Mouse (Mus musculus): ENCODE results near the gene Clint1.

Gene Clint1

DNA sequence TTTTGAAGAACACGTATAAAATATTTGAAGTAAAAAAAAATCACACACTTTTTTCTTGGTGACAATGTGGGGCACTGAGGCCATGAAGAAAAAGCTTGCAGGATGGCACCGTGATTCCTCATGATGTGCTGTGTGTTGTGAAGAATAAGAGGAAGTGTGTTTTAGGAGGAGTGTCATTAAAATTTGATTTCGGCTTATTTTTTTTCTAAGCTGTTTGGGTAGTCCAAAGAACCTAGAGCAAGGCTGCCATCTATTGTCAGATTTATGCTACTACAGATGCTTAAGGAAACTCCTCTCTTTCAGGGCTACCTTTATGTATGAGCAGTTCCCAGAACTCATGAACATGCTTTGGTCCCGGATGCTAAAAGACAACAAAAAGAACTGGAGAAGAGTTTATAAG lies 32.2 kb downstream of the Clint1 start:
- WGBS = 27% methylated on average over 4 of the region's 4 CpGs

DNA sequence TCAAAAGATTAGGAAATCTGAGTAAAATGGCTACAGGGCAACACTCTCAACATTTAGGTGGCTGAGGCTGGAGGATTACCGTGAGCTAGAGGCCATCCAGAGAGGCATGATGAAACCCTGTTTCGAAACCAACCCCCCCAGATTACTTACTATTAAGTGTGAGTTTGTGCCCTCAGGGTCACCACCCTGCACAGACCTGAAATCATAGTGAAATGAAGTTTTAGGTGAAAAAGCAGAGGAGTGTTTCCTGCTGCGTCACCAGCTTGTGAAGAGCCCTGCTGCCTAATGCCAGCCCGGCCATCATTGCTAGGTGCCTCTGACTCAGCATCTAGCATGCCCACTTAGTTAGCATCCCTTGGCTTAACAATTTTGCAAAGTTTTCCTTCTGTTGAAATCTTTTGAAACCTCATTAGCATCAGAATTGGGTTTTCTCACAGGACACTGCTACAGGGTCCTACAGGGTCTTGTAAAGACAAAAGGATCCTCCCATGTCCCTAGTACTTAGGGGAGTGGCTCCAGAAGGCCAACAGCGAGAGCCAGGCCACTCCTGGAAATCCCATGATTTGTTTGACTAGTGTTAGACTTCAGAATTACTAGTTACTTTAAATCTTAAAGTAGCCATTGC lies 33.9 kb downstream of the Clint1 start:
- 88% methylated on average over 5 of the region's 5 CpGs for WGBS

DNA sequence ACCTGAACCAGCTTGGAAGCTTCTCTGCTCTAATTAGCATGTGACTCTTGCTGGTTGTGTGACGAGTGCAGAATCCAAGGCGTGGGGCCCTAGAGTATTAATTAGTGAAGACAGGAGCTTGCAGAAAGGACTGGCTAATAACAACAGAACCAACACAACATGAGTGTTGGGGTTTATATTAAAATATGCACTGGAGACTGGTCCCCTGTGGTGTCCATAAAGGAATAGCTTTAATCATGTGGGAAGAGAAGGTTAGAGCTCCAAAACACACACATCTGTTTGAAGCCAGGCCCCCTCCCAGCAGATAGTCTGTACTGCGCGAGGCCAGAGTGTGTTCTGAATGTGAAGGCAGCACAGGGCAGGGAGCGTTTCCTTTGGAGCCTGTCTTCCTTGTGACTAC lies 34.7 kb downstream of the Clint1 start:
- WGBS = 75% methylated on average over 5 of the region's 5 CpGs

DNA sequence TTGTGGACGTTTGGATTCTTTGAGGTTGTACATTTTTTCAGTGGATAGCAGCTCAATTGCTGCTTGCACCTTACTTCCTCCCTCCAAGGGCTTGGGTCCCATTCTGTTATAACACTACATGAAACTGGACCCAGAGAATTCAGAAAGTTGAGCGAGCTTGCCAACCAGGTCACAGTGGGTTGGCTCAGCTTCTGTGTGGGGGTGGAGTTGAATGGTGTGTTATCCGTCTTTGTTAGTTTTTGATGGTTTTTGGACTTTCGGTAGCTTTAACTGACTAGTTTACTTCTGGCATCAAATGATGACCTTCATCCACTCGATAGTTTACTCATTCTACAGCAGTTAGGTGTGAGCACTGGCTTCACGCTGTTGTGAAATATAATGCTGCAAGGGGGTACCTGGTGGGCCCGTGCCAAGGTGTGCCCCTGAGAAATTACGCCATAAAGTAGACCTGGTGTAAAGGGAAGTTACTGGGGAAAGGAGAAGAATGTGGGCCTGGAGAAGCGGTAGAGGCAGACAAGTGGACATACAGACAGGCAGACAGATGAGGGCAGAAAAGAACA lies 36.7 kb downstream of the Clint1 start:
- 76% methylated on average over 9 of the region's 9 CpGs for WGBS

DNA sequence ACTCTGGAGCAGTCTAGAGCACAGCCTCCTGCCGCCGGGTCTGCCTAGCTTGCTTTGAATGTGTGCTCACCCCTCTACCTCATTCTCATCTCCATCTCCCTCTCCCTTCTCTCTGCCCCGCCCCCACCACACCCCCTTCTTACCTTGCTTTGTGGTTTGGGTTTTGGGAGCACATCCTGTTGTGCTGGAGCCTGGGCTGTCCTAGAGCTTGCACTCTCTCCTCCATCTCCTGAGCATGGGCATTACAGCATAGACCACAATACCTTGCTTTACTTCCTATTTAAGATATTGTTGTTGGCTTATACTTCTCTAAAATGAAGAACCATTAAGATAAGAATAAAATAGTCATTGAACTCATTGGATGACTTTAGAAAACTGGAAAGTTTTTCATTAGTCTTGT lies 38.1 kb downstream of the Clint1 start:
- 92% methylated on average over 3 of the region's 3 CpGs for WGBS

DNA sequence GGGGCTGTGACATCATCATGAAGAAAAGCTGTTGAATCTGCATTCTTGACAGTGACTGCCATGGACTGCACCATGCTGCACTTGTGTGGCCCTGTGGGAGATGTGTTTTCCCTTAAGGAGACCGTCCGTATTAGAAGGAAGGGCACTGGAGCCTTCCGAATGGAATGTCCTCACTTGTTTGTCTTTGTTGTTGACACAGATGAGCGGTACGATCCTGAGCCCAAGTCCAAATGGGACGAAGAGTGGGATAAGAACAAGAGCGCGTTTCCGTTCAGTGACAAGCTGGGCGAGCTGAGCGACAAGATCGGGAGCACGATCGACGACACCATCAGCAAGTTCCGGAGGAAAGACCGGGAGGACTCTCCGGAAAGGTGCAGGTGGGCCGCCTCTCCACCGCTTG lies 38.6 kb downstream of the Clint1 start:
- WGBS = 92% methylated on average over 20 of the region's 20 CpGs

DNA sequence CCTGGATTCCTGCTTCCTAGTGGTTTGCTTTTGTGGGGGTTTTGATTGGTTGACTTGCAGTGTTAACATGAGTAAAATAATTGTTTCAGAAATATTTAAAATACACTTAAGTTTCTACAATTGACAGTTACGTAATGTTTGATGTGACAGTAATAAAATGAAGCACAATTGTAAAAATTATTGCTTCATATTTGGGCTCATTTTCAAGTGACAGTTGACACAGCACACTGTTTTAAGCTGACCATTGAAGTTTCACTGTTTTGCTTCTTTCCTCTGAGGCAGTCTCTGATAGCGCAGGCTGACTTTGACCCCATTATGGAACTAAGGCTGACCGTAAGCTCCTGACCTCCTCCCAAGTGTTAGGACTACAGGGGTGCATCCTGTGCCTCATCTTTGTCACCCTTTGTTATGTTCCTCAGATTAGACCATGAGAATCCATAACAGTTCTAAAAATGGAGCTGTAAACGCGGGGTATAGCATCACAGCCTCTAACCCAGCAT lies 41.1 kb downstream of the Clint1 start:
- WGBS = 84% methylated on average over 5 of the region's 5 CpGs

DNA sequence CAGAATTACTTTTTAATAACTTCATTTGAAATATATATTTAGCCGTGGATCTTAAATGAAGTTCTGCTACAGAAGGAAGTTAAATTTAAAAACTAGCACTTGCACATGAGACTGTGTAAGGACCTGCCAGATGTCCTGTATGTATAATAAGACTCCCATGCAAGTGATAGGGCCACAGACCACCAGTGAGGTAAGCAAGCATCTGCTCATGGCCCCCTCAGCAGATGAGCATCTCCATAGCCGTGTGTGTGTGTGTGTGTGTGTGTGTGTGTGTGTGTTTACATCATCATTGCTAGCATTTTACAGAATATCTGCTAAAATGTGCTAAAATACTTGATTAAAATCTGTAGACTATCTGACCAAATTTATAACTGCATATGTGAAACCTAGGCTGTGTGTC lies 45.5 kb downstream of the Clint1 start:
- WGBS = 43% methylated on average over 2 of the region's 2 CpGs

DNA sequence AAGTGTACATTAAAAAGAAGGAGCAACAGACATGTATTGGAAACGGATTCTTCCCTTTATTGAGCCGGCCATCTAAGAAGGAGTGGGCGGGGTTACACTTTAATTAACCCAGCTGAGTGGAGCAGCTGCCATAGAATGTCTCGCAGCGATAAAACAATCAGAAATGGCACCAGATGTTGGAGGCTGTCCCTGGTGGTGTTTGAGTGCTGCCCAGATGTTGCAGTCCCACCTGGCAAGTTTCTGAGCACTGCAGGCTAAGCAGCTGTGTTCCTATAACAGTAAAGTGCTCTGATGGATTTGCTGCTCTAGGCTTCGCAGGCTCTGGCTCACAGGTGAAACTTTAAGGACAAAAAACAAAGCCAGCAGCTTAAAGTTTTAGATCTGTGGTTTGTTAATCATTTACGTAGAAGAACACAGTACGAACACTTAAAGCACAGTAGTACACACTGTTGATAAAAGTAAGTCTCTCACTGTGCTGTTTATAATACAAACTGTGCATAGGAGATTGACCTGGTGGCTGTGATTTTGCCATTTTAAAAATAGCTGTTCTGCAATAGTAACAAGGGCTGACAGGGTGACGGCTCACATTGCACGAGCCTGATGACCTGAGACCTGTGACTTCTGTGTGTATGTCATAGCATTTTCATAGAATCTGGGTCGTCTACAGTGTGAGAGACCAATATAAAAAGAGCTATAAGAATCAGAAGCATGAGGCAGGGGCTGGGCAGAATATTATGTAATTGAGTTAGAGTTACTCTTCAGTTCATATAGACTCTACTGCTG lies 48.6 kb downstream of the Clint1 start:
- 71% methylated on average over 11 of the region's 11 CpGs for WGBS

DNA sequence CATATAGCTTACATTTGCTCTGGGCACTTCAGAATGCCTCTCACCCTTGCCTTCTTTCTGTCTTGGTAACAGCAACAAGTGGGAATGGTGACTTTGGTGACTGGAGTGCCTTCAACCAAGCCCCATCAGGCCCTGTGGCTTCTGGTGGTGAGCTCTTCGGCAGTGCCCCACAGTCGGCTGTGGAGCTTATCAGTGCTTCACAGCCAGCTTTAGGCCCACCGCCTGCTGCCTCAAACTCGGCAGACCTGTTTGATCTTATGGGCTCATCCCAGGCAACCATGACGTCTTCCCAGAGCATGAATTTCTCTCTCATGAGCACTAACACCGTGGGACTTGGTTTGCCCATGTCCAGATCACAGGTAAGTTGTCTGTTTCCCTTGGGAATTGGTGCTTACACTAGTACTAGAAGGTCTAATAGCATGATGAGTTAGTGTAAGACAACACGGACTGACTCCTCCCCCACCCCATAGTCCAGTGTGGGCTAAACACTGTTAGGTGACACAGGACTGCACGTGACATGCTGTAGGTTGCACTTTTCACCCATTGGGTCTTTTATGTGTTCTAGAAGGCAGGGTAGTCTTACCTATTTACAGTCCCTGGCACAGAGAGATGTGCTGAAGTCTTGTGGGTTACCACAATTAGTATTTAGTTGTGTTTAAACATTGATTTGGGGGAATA lies 54.4 kb downstream of the Clint1 start:
- 92% methylated on average over 8 of the region's 8 CpGs for WGBS

DNA sequence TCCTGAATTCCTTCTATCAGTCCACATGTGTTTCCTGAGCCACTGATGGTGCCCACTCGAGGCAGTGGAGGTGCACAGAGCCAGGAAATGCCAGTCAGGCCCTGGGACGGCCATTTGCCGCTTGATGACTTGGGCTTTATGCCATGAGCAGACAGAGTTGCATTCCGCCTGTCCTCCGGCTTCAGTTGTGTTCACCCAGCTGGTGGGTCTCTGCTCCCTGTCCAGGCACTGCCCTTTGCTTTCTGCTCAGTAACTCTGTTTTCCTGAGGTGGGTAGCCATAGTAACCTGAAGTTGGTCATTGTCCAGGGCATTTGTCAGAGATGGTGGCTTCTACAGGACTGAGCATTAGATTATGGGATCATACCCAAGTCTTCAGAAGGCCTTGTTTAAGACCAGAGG lies 55.5 kb downstream of the Clint1 start:
- 63% methylated on average over 5 of the region's 5 CpGs for WGBS

DNA sequence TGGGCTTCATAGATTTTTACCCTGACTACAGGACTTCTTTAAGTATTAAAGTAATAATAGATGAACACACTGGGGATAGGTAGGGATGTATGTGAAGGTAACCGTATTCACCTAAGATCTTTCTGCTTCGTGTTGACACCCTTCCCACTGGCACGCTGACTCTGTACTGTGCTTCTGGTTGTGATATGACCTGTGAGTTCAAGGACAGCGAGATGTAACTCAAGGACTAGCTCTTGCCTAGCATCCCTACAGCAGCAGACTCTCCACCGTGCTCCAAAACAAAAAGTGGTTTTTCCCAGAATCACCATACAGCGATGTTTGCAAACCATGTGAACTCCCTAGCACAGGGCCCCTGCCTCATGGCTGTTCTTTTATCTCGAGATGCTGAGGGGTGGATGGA lies 56.2 kb downstream of the Clint1 start:
- WGBS = 94% methylated on average over 7 of the region's 7 CpGs

DNA sequence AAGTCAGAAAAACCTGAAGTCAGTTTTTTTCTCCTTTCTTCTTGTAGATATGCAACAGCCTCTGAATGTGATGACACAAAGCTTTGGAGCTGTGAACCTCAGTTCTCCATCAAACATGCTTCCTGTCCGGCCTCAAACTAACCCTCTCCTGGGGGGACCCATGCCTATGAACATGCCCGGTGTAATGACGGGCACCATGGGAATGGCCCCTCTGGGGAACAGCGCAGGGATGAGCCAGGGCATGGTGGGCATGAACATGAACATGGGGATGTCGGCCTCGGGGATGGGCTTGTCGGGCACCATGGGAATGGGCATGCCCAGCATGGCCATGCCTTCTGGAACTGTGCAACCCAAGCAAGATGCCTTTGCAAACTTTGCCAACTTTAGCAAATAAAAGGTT lies 57.0 kb downstream of the Clint1 start:
- WGBS = 97% methylated on average over 7 of the region's 7 CpGs

DNA sequence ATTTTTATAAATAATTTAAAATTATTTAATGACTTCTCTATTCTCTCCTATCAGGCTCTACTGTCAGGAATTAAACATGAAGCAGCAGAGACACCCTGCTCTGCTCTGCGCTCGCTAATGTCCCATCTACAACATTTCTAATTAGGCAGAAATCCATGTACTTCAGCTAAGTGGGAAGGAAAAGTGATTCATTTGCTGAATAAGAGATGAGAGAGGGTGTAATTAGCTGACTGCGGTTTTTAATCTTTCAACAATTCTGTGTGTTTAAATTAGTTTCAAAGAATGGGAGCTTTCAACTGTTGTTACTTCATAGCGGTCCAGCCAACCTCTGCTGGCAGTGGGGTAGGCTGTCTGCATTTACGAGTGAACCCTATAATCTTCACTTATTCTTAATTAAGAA lies 58.9 kb downstream of the Clint1 start:
- WGBS = 60% methylated on average over 5 of the region's 5 CpGs

DNA sequence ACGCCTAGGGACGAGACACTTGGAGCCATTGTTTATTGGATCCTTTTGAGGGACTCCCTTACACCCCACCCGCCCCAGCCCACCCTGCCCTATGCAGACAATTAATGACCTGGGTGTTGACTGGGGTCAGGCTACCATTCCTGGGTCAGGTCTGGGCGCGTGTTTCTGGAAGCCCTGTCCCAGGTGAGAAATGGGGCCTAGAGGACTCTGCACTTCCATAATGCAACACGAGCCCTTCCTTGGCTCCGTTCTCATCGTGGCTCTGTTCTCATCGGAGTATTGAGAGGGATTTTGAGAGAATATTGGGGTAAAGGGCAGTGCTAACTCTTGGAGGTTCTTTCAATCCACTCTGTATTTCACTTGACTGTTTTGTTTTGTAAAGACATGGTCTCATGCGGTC lies 64.3 kb downstream of the Clint1 start:
- 94% methylated on average over 10 of the region's 10 CpGs for WGBS

DNA sequence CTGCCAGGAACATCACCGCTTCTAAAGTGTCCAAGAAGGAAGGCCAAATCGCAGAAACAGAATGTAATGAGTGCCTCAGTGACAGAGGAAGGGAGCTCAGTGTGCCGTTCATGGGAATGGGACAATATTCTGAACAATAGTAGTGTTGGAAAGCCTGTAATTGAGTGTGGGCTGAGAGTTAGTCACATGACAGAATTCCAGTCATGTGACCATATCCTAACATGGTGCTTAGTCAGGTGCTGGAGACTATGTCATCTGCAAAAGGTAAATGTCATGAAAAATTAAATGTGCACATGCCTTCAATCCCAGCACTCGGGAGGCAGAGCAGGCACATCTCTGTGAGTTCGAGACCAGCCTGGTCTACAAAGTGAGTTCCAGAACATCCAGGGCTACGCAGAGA lies 66.2 kb downstream of the Clint1 start:
- WGBS = 95% methylated on average over 6 of the region's 6 CpGs

DNA sequence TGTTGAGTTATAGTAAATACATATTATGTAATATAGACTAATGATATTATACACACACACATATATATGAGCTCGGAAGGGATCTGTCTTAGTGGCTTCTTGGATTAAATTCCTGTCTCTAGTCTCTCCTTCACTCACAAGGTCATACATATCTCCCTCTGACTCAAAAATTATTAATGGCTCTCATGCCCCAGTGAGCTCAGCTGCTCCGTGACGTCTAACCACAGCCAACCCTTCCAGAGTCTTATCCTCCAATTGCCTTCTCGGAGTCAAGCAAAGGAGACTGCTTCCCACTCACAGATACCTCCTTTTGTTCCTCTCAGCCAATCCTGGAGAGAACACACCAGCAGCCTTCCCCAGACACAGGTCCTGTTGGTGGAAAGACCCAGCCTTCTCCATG lies 67.0 kb downstream of the Clint1 start:
- WGBS = 95% methylated on average over 4 of the region's 4 CpGs

DNA sequence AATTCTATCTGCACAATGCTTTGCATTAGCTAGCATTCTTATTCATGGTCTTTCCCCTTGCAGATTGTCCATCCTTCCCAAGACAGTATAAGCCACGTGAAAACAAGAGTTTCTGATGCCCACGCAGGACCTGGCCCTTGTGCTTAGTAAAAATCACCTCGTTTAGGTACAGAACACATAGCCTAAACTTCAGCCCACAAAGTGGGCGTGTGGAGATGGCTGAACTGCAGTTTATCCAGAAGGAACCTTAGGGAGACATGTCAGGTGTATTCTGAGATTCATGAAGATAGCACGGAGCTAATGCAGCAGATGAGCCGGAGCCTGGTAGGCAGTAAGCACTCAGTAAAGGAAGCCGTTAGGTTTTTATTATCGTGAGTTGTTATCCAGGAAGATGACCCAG lies 69.2 kb downstream of the Clint1 start:
- WGBS = 77% methylated on average over 8 of the region's 8 CpGs

DNA sequence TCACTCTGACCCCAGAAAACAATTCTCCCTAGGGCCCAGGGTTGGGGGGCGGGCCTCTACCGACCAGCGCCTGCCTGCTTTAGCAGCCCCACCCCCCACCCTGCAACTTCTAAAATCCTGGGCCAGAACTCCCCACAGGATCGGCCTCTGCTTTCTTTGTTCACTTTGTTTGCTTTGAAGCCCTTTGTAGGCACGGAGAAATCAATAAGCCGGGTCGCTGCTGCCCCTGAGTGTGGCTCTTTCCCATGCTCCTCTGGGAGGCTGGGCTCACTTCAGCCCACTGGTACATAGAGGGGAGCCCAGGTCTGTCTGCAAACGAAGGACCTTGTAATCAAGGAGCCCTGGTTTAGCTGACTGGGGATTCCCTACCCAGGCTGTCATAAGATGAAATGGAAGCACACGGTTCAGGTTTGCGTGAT lies 69.6 kb downstream of the Clint1 start:
- 40% methylated on average over 10 of the region's 10 CpGs for WGBS

DNA sequence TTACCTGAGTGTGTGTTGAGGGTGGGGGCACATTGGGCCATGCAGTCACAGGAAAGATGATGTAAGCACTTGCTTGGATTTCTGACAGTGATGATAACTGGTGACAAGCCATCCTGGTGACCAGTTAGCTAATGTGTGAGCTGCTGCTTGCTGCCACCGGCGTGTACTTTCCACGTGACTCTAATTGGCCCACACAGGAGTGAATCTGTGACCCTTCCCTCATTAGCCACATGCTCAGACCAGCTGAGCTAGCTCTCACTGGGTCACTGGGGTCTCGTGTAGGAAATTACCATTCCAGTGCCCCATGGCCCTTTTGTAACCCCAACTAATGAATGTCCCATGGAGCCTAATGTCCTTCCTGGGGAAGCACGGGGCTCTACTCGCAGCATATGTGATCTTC lies 73.6 kb downstream of the Clint1 start:
- WGBS = 78% methylated on average over 6 of the region's 6 CpGs

DNA sequence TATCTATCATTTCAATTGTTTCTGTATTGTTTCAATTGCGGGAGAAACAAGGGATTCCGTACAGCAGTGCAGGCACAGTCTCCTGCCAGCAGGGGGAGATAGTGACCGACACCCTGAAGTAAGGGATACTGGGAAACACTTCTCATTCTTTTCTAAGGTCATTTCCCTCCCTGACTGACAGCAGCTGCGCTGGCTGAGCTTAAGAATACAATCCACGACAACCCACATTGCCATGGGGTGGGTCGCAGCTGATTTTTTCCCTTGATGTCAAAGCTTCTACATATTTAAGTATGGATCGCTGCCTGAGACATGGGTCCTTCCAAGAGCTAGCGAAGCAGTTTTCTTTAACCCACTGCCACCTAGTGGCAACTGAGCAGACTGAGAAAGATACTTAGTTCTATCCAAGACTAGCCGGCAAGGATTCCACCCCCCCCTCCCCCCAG lies 74.8 kb downstream of the Clint1 start:
- WGBS = under 1% methylated on average over 9 of the region's 9 CpGs

DNA sequence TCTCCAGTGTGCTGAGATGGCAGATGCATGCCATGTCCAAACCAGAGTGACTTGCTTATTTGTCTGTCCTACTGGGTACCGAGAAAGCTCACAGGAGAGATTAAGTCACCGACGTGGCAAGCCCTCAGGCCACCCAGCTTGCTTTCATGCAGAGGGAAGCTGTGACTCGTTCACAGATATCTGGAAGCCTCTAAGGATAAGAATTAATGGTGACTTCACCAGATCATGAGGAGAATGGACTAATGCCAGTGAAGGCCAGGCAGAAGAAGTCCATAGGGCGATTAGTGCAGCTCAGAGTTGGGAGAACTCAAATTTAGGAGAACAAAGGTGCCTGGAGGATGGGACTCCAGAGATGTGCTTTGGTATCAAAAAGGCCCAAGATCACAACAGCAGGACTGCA lies 75.6 kb downstream of the Clint1 start:
- WGBS = 73% methylated on average over 5 of the region's 5 CpGs

DNA sequence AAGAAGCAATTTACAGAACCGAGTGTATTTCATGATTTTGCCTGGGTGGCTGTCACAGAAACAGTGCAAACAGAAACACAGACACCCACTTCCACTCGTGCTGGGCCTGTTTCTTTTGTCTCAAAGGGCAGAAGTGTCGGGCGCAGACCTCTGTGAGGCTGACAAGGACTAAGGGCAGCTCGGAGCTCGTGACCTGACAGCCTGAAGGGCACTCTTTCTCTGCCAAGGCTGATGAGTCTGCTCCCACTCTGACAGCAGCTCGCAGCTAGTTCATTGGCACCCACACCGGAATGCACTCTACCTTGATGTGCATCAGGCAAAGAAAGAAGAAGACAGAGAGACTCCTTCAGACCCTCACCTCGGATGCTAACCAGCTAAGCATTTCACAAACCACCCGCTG lies 77.7 kb downstream of the Clint1 start:
- WGBS = 74% methylated on average over 10 of the region's 10 CpGs

Data from cerebral cortex, adult 2 months (tissue).